Mouse (Mus musculus): ENCODE measurements around the gene Pkd1. TPM values are rescaled to one million over a fixed set of nuclear protein-coding genes. Genes with fewer than 3 reads are reported as not detected.
A peak's percentile ranks its signal among the peaks of the same experiment; 100 is the strongest.

The Pkd1 gene
- polyA plus RNA-seq, 1 experiment from 2014 or later: 37.9 TPM

DNA sequence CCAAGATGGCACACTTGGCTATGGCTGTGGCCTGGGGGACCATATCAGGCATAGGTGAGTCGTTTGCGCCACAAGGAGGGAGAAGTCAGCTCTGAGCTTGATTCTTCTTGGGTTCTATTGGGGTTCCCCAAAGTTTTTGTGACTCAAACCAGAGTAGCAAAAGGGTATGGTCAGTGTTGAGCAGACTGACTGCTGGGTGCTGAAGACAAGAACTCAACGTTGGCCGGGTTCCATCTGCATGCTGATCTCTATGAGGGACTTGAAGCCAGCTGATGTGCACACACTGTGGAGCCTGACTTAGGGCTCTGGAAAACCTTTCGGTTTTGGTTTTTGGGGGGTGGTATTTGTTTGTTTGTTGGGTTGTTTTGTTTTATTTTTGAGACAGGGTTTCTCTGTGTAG, 86.1 kb downstream of the Pkd1 start:
- DNase-seq (ENCODE audit: low spot score) (no peak), ATAC-seq (ENCODE audit: low read depth) (no peak)
- H3K4me3 ChIP-seq (ENCODE audit: low read depth, low read length): no peak overlapping the region
- H3K9me3 ChIP-seq (ENCODE audit: control insufficient read depth, low read length): no peaks in the 10 kb centered on the region
- no peak overlapping the region for H3K4me2 ChIP-seq (ENCODE audit: low read depth, low read length)
- peaks cover 31% of the 10 kb centered on the region for H3K4me1 ChIP-seq (ENCODE audit: control insufficient read depth, insufficient read depth, low read length)
- peaks cover 17% of the 10 kb centered on the region for H3K36me3 ChIP-seq (ENCODE audit: control insufficient read depth, insufficient read depth, low read length)
- H3K27ac ChIP-seq (replicated peaks; ENCODE audit: low read depth, low read length): no peak overlapping the region
- H3K9ac ChIP-seq (ENCODE audit: low read depth, low read length): no peak overlapping the region
- H3K27me3 ChIP-seq (replicated peaks; ENCODE audit: control insufficient read depth, insufficient read depth, low read length): no peaks in the 10 kb centered on the region
- WGBS: 94% methylated on average over 5 of the region's 5 CpGs

GRCm38 (mm10) chr17:24636781-24637481, 87.3 kb downstream of the Pkd1 start:
- no peak overlapping the region for H3K9ac ChIP-seq (ENCODE audit: low read depth, low read length)
- peaks cover 20% of the 10 kb centered on the region for H3K36me3 ChIP-seq (ENCODE audit: control insufficient read depth, insufficient read depth, low read length)
- no peaks in the 10 kb centered on the region for H3K9me3 ChIP-seq (ENCODE audit: control insufficient read depth, low read length)
- no peak overlapping the region for H3K4me3 ChIP-seq (ENCODE audit: low read depth, low read length)
- H3K27ac ChIP-seq (replicated peaks; ENCODE audit: low read depth, low read length): no peak overlapping the region
- DNase-seq (ENCODE audit: low spot score) (no peak), ATAC-seq (ENCODE audit: low read depth) (no peak)
- no peak overlapping the region for H3K4me2 ChIP-seq (ENCODE audit: low read depth, low read length)
- 75% methylated on average over 5 of the region's 5 CpGs for WGBS
- H3K4me1 ChIP-seq (ENCODE audit: control insufficient read depth, insufficient read depth, low read length): peaks cover 27% of the 10 kb centered on the region
- no peaks in the 10 kb centered on the region for H3K27me3 ChIP-seq (replicated peaks; ENCODE audit: control insufficient read depth, insufficient read depth, low read length)

GRCm38 (mm10) chr17:24638214-24638613, 88.6 kb downstream of the Pkd1 start:
- H3K27me3 ChIP-seq (replicated peaks; ENCODE audit: control insufficient read depth, insufficient read depth, low read length): no peaks in the 10 kb centered on the region
- DNase-seq (ENCODE audit: low spot score): no peak
- WGBS: 88% methylated on average over 4 of the region's 4 CpGs

DNA sequence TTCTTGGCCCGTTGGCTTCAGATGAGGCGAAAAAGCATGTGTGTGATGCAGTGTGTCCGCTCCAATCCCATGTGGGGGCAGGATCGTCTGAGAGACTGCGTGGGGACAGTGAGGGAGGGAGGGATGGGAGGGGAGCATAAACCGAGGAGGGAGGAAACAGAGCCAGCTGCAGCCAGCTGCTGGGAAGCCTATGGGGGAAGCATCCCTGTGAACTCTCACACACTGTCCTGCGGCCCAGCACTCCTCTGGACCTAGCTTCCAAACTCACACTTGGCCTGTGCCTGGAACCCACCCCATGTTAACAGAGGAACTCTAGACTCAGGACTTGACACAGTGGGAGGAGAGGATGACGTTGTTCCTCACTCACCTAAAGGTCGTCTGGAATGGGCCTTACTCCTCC, 89.2 kb downstream of the Pkd1 start:
- WGBS: 40% methylated on average over 9 of the region's 9 CpGs
- Histone ChIP-seq H3K4me1 (ENCODE audit: control insufficient read depth, insufficient read depth, low read length) (peaks cover 19% of the 10 kb centered on the region), H3K4me3 (ENCODE audit: low read depth, low read length) (no peak overlapping the region), H3K27me3 (replicated peaks; ENCODE audit: control insufficient read depth, insufficient read depth, low read length) (no peaks in the 10 kb centered on the region), H3K9me3 (ENCODE audit: control insufficient read depth, low read length) (no peaks in the 10 kb centered on the region), H3K4me2 (ENCODE audit: low read depth, low read length) (no peak overlapping the region; the same call in 1 of the 2 replicates), H3K9ac (ENCODE audit: low read depth, low read length) (peak overlapping the region; percentile 35; the same call in 1 of the 2 replicates), H3K27ac (replicated peaks; ENCODE audit: low read depth, low read length) (peak overlapping the region; percentile 93), H3K36me3 (ENCODE audit: control insufficient read depth, insufficient read depth, low read length) (peaks cover 22% of the 10 kb centered on the region)
- DNase-seq (ENCODE audit: low spot score) (peak; percentile 69), ATAC-seq (ENCODE audit: low read depth) (peak; percentile 46)

More at GRCm38 (mm10) chr17:24638214-24638613, 88.6 kb downstream of the Pkd1 start:
- no peak overlapping the region for H3K4me2 ChIP-seq (ENCODE audit: low read depth, low read length)
- no peaks in the 10 kb centered on the region for H3K9me3 ChIP-seq (ENCODE audit: control insufficient read depth, low read length)
- H3K27ac ChIP-seq (replicated peaks; ENCODE audit: low read depth, low read length): peak overlapping the region; percentile 93
- peaks cover 22% of the 10 kb centered on the region for H3K36me3 ChIP-seq (ENCODE audit: control insufficient read depth, insufficient read depth, low read length)
- no peak overlapping the region for H3K4me3 ChIP-seq (ENCODE audit: low read depth, low read length)
- peak overlapping the region; percentile 35; the same call in 1 of the 2 replicates for H3K9ac ChIP-seq (ENCODE audit: low read depth, low read length)
- no peak for ATAC-seq (ENCODE audit: low read depth)
- H3K4me1 ChIP-seq (ENCODE audit: control insufficient read depth, insufficient read depth, low read length): peaks cover 23% of the 10 kb centered on the region

- Histone ChIP-seq H3K9ac (ENCODE audit: low read depth, low read length) (peak overlapping the region; percentile 35; the same call in 1 of the 2 replicates), H3K27me3 (replicated peaks; ENCODE audit: control insufficient read depth, insufficient read depth, low read length) (no peaks in the 10 kb centered on the region), H3K36me3 (ENCODE audit: control insufficient read depth, insufficient read depth, low read length) (peaks cover 22% of the 10 kb centered on the region), H3K9me3 (ENCODE audit: control insufficient read depth, low read length) (no peaks in the 10 kb centered on the region), H3K4me3 (ENCODE audit: low read depth, low read length) (no peak overlapping the region), H3K27ac (replicated peaks; ENCODE audit: low read depth, low read length) (peak overlapping the region; percentile 93), H3K4me1 (ENCODE audit: control insufficient read depth, insufficient read depth, low read length) (peaks cover 23% of the 10 kb centered on the region), H3K4me2 (ENCODE audit: low read depth, low read length) (peak overlapping the region; percentile 19)
- DNase-seq (ENCODE audit: low spot score) (peak; percentile 88), ATAC-seq (ENCODE audit: low read depth) (peak; percentile 47)
- WGBS: 12% methylated on average over 5 of the region's 5 CpGs
Measured at GRCm38 (mm10) chr17:24639571-24639988, 89.9 kb downstream of the Pkd1 start.

GRCm38 (mm10) chr17:24640119-24640518, 90.5 kb downstream of the Pkd1 start:
- H3K36me3 ChIP-seq (ENCODE audit: control insufficient read depth, insufficient read depth, low read length): peaks cover 22% of the 10 kb centered on the region
- H3K4me1 ChIP-seq (ENCODE audit: control insufficient read depth, insufficient read depth, low read length): peaks cover 29% of the 10 kb centered on the region

DNA sequence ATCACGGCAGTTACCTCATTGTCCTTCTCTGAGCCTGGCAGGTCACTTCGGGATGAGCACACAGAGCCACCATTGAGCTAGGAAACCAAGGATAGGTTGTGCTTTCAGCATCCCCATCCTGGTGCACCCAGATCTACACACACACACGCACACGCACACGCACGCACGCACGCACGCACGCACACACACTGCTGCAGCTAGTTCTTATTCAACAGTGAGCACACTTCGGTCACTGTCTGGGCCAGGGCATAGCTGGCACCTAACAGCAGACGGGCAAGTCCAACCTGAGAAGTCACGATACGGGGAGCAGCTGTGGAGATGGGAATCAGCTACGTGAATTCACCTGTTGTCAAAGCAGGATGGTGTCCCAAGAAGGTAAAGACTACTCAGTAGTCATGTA, 90.9 kb downstream of the Pkd1 start:
- DNase-seq (ENCODE audit: low spot score) (no peak), ATAC-seq (ENCODE audit: low read depth) (no peak)
- Histone ChIP-seq H3K9me3 (ENCODE audit: control insufficient read depth, low read length) (no peaks in the 10 kb centered on the region), H3K36me3 (ENCODE audit: control insufficient read depth, insufficient read depth, low read length) (peaks cover 22% of the 10 kb centered on the region), H3K27me3 (replicated peaks; ENCODE audit: control insufficient read depth, insufficient read depth, low read length) (no peaks in the 10 kb centered on the region), H3K4me2 (ENCODE audit: low read depth, low read length) (no peak overlapping the region), H3K4me3 (ENCODE audit: low read depth, low read length) (no peak overlapping the region), H3K9ac (ENCODE audit: low read depth, low read length) (no peak overlapping the region), H3K27ac (replicated peaks; ENCODE audit: low read depth, low read length) (peak overlapping the region; percentile 93), H3K4me1 (ENCODE audit: control insufficient read depth, insufficient read depth, low read length) (peaks cover 33% of the 10 kb centered on the region)
- 95% methylated on average over 15 of the region's 15 CpGs for WGBS

More at GRCm38 (mm10) chr17:24640119-24640518, 90.5 kb downstream of the Pkd1 start:
- no peak for ATAC-seq (ENCODE audit: low read depth)
- Histone ChIP-seq H3K27me3 (replicated peaks; ENCODE audit: control insufficient read depth, insufficient read depth, low read length) (no peaks in the 10 kb centered on the region), H3K27ac (replicated peaks; ENCODE audit: low read depth, low read length) (peak overlapping the region; percentile 93), H3K4me2 (ENCODE audit: low read depth, low read length) (peak overlapping the region; percentile 19; the same call in 1 of the 2 replicates), H3K4me3 (ENCODE audit: low read depth, low read length) (no peak overlapping the region), H3K9ac (ENCODE audit: low read depth, low read length) (peak overlapping the region; percentile 35; the same call in 1 of the 2 replicates), H3K9me3 (ENCODE audit: control insufficient read depth, low read length) (no peaks in the 10 kb centered on the region)
- no peak for DNase-seq (ENCODE audit: low spot score)
- WGBS: 89% methylated on average over 7 of the region's 7 CpGs

DNA sequence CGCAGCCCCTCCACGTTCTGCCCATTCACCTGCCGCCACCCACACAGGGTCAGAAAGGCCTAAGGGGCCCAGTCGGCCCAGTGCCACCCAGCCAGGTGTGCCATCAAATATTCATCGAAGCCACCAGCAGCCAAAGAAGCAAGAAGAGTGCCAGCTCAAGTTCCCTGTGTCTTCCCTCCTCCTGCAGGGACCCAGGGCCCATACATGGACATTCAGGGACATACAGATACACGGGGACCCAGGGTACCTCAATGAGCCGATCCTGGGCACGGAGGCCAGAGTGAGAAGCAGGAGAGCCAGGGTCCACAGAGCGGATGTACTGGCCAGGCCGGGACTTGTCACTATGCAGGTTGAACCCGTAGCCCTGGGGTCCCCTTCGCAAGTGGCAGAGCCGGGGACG, 92.3 kb downstream of the Pkd1 start:
- no peaks in the 10 kb centered on the region for H3K9me3 ChIP-seq (ENCODE audit: control insufficient read depth, low read length)
- H3K4me2 ChIP-seq (ENCODE audit: low read depth, low read length): no peak overlapping the region
- no peak for ATAC-seq (ENCODE audit: low read depth)
- no peak overlapping the region for H3K27ac ChIP-seq (replicated peaks; ENCODE audit: low read depth, low read length)
- 93% methylated on average over 14 of the region's 14 CpGs for WGBS
- no peak for DNase-seq (ENCODE audit: low spot score)
- H3K27me3 ChIP-seq (replicated peaks; ENCODE audit: control insufficient read depth, insufficient read depth, low read length): no peaks in the 10 kb centered on the region
- no peak overlapping the region for H3K9ac ChIP-seq (ENCODE audit: low read depth, low read length)
- peaks cover 33% of the 10 kb centered on the region for H3K4me1 ChIP-seq (ENCODE audit: control insufficient read depth, insufficient read depth, low read length)
- peaks cover 24% of the 10 kb centered on the region for H3K36me3 ChIP-seq (ENCODE audit: control insufficient read depth, insufficient read depth, low read length)
- no peak overlapping the region for H3K4me3 ChIP-seq (ENCODE audit: low read depth, low read length)
